Mouse (Mus musculus) adrenal gland, postnatal 10 days (tissue): ENCODE measurements around the gene Gm49630. TPM values are rescaled to one million over a fixed set of nuclear protein-coding genes. Genes with fewer than 3 reads are reported as not detected.
"Not testable (repeated sequence)": the region's sequence is repeated elsewhere in the genome, so short reads cannot be mapped to it uniquely, and the experiment has no call there.

Experiments used
- DNase-seq: peaks from one replicate; pipeline ENCODE4 v3.0.0; 2021; ENCODE audit warnings: mixed read lengths
- total RNA-seq, 2 experiments: library from RNA; stranded (reverse); gene quantifications; 2 replicates each; pipeline ENCODE4 v1.2.3; 2021

The Gm49630 gene
- total RNA-seq, 2 experiments from 2014 or later: not detected

GRCm38 (mm10) chr17:7366676-7367374 is 5.0 kb downstream of the Gm49630 start:
- DNase-seq: not testable (repeated sequence)

- not testable (repeated sequence) for DNase-seq
Observed at GRCm38 (mm10) chr17:7366265-7366664, 5.5 kb downstream of the Gm49630 start.

GRCm38 (mm10) chr17:7365615-7366014 is 6.2 kb downstream of the Gm49630 start:
- DNase-seq: not testable (repeated sequence)

- DNase-seq: peak; percentile 71
Observed at GRCm38 (mm10) chr17:7360749-7361465, 10.9 kb downstream of the Gm49630 start.

DNA sequence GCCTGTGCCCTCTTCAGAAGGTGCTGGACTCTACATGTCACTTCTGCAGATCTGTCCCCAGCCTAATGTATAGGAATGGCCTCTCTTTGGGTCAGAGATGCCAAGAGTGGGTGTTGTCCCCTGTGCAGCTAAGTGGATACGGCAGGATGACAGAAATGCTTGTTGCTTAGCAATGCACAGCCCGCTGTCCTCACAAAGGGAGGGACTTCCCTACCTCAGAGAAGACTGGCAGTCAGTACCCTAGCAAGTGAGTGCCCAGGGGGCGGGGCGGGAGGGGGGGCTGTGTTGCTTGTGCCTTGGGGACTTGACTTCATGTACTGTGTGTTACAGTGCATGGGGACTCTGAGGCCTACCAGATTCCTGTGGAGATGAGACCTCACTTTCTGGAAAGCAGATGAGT is 12.0 kb downstream of the Gm49630 start:
- DNase-seq: not testable (repeated sequence)

- DNase-seq: not testable (repeated sequence)
Observed at GRCm38 (mm10) chr17:7352596-7352995, 19.2 kb downstream of the Gm49630 start, which contains the start of gene Ttll2. Gene Ttll2 (minus strand): TSS chr17:7352696.

DNA sequence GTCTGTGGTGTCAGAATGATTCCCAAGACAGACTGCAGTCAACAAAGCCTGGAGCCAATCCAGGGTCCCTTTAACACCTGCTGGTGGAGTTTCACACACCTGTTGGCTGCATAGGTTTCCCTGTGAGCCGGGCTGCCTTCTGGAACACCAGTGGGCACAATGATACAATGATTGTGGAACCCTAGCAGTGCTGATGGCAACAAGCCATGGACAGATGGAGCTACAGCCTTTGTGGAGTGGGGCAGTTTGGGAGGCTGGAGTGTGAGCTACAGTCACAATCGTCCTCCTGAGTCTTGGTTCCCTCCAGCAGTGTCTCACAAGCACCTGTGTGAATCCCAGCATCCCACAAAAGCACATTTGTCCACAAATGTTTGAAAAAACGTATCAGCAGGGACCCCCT is 23.0 kb downstream of the Gm49630 start:
- not testable (repeated sequence) for DNase-seq

DNA sequence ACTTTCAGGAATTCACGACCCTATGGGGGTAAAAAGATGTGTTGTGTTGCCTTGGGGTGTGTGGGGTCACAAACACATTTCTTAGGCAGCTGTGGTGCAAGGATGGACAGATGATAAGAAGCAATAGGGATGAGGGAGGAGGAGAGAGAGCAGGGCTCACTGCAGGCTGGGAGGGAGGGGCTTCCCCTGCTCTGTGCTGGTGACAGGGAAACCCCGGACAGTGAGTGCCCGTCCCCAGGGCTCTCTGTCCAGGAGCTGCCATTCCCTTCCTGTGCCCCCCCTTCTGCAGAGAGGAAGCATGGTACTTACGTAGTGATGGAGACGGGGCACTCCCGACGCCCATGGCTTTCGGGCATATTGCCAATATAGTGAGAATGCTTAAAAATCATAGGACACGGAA is 34.4 kb downstream of the Gm49630 start:
- not testable (repeated sequence) for DNase-seq

GRCm38 (mm10) chr17:7332745-7333144 is 39.0 kb downstream of the Gm49630 start:
- not testable (repeated sequence) for DNase-seq

GRCm38 (mm10) chr17:7326415-7326814 is 45.4 kb downstream of the Gm49630 start:
- DNase-seq: not testable (repeated sequence)

- DNase-seq: not testable (repeated sequence)
Observed at GRCm38 (mm10) chr17:7324346-7324745, 47.4 kb downstream of the Gm49630 start, which contains the start of gene Tcp10a. Gene Tcp10a (plus strand): TSS chr17:7324646.

DNA sequence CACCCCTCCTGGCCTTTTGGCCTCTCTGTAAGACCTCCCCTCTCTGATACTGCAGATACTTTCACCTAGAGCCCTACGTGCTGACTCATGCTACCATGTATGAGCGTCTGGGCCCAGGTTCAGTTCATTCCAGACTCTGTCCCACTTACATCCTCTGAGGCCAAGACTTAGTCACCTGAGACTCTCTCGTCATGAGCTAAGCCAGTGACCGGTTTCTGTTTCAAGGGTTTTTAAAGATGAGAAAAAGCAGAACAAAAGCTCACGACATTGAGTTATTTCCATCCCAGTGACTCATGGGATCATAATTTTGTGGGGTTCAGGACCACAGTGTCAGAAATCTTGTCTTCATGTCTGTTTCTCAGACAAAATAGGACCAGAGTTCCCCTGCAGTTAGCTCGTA is 52.0 kb downstream of the Gm49630 start:
- DNase-seq: not testable (repeated sequence)

DNA sequence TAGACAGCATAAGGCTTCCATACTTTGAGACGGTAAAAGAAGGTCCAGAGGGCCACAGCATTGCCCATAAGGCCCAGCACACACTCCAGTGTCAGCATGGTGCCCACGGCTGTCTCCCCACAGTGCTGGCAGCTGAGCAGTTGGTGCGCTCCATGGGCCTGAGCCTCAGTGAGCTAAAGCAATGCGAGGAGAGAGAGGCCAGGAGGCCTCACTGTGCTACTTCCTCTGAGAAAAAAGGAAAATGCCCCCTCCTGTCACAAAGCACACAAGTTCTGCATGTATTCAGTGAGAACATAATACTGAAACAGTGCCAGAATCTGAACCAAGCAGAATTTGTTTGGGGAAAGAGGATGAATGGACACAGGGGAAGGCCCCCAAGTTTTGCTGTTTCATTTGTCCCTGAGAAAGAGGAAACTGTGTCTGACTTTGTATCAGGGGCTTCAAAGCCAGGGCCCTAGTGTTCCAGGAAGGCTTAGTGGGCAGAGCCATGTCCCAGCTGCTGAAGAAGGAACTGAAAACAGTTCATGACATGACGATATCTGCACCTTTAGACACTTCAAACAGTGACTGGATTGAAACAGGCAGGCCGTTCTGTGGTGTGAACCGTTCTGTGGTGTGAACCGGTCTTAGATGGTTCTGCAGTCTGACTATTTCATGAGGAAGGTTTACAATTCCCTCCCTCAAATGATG is 55.9 kb downstream of the Gm49630 start:
- DNase-seq: not testable (repeated sequence)

- DNase-seq: peak; percentile 46
Observed at GRCm38 (mm10) chr17:7306278-7307196, 65.2 kb downstream of the Gm49630 start.

Other genes starting within 250 kb of the Gm49630 start
- gene Rps6ka2, start 201.9 kb downstream of the Gm49630 start, total RNA-seq: 10 to 100 TPM; 12.9 to 23.2 TPM
- gene Tcp10a, start 47.3 kb downstream of the Gm49630 start, total RNA-seq: not detected
- not detected for gene Ttll2, start 19.3 kb downstream of the Gm49630 start, total RNA-seq
- 1 to 10 TPM; 1.8 to 2.0 TPM for gene Unc93a2, start 13.5 kb upstream of the Gm49630 start, total RNA-seq